Mouse (Mus musculus): ENCODE data around the gene Rfx7. TPM values are rescaled to one million over a fixed set of nuclear protein-coding genes. Genes with fewer than 3 reads are reported as not detected.

The Rfx7 gene
- 21.3 and 21.7 TPM in 2 replicates for polyA plus RNA-seq (2016; fragmentation: Nextera tagmentation; extraction: Ambion mirVana)

DNA sequence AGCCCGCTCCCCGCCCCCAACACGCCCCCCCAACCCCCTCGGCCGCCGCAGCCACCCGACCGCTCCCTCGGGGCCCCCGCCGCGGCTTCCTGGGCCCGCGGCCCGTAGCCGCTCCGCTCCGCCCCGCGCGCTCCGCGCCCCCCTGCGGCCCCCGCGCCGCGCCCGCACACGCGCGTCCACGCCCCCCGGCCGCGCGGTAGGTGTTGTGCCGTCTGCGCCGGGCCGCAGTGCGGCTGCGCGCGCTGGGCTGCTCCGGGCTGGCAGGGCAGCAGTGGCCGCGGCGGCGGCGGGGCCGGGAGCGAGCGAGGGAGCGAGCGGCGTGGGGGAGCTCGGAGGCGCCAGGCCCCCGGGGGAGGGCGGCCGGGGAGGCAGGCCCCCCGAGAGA lies at the start of gene Rfx7:
TSS of gene Rfx7 (plus strand) at position 245 of the 385 bp plus-strand sequence.
- peak within 1 kb of the TSS; percentile 92 for H3K9ac ChIP-seq
- no peaks in the 10 kb centered on the region for H3K9me3 ChIP-seq (replicated peaks)
- peak; percentile 91 for ATAC-seq (ENCODE audit: low FRiP score)
- H3K27me3 ChIP-seq, result no peaks in the 10 kb centered on the region
- peak within 1 kb of the TSS; percentile 70 for H3K4me2 ChIP-seq (replicated peaks)
- peak within 1 kb of the TSS; percentile 86 for H3K4me3 ChIP-seq
- peak within 1 kb of the TSS; percentile 100 for H3K27ac ChIP-seq
- no peaks in the 10 kb centered on the region for H3K36me3 ChIP-seq
- H3K4me1 ChIP-seq, result peaks cover 10% of the 10 kb centered on the region
- 2% methylated on average over 47 of the region's 63 CpGs for WGBS

DNA sequence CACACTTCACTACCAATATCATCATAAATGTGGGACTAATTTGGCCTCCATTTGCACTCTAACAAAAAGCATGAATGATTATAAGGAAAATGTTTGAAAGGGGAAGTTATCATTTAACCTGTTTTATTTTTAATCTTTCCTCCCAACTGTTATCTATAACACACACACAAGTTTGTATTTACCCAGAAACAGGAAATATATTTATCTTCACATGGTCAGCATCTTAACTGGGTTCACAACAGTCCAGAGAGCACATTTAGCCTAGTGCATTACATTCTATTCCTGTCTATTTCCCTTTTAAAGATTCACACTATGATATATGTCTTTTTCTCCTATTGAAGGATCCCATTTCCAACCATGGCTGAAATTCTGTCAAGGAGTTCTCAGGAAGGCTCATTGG lies 43.5 kb upstream of the Rfx7 start:
- no peak overlapping the region for H3K27ac ChIP-seq
- H3K4me3 ChIP-seq, result no peak overlapping the region
- no peak overlapping the region for H3K9ac ChIP-seq
- H3K4me1 ChIP-seq, result peaks cover 10% of the 10 kb centered on the region
- ATAC-seq (ENCODE audit: low FRiP score), result no peak
- no peak overlapping the region for H3K4me2 ChIP-seq (replicated peaks)
- H3K27me3 ChIP-seq, result no peaks in the 10 kb centered on the region
- peaks cover 18% of the 10 kb centered on the region for H3K36me3 ChIP-seq
- H3K9me3 ChIP-seq (replicated peaks), result no peaks in the 10 kb centered on the region

- 91% methylated on average over 5 of the region's 5 CpGs for WGBS
- Histone ChIP-seq H3K9ac (no peak overlapping the region), H3K4me3 (no peak overlapping the region), H3K9me3 (replicated peaks) (no peaks in the 10 kb centered on the region), H3K4me2 (replicated peaks) (no peak overlapping the region), H3K4me1 (peaks cover 10% of the 10 kb centered on the region), H3K27me3 (no peaks in the 10 kb centered on the region), H3K36me3 (peaks cover 18% of the 10 kb centered on the region), H3K27ac (no peak overlapping the region)
- no peak for ATAC-seq (ENCODE audit: low FRiP score)
Measured at GRCm38 (mm10) chr9:72489131-72489530, 42.9 kb upstream of the Rfx7 start.

DNA sequence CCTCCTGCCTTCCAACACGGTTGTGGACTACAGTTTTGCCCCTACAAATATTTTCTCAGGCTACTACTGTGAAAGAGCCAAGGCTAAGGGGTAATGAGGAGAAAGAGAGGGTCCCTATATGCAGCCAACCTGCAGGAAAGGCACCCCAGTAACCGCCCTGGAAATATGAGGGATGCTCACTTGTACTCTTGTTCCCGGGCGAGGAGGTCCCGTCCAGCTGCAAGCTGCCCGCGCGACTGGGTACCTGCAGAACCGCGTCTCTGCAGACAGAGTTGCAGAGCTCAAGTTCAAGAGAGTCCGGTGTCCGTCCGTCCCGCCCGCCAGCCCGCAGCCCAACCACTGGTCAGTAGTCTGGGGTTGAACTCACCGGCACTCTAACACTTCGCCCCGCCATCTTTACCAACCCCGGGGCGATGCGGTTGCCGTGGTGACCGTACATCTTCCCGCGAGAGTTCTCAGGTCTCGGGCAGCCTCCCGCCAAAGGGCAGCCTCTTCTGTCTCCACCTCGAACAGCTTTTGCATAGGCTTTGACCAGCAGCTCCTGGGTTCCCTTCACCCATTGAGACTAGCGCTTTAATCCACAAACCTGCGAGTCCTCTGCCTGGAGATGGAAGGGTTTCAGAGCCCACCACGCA lies 40.4 kb upstream of the Rfx7 start:
- H3K27ac ChIP-seq, result peak overlapping the region; percentile 88
- H3K9ac ChIP-seq, result peak overlapping the region; percentile 75
- no peaks in the 10 kb centered on the region for H3K9me3 ChIP-seq (replicated peaks)
- WGBS, result 0% methylated on average over 32 of the region's 32 CpGs
- no peaks in the 10 kb centered on the region for H3K27me3 ChIP-seq
- peak overlapping the region; percentile 69 for H3K4me2 ChIP-seq (replicated peaks)
- H3K36me3 ChIP-seq, result peaks cover 8% of the 10 kb centered on the region
- peak; percentile 97 for ATAC-seq (ENCODE audit: low FRiP score)
- H3K4me1 ChIP-seq, result peaks cover 10% of the 10 kb centered on the region
- H3K4me3 ChIP-seq, result peak overlapping the region; percentile 64

DNA sequence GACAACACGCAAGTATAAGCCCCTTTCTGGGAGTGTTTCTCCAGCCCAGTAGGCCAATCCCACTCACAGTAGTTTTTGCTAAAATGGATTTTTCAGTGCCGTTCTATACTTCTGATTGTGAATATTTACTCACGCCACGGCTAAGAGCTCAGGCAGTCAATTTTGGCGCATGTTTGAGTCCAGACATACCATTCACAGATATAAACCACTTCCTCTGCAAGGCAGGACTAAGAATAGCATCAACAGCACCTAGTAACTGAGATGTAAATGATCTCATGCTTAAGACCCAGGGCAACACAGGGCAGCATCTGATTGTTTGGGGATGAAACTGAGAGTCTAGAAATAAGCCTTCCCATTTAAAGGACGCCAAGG lies 39.9 kb upstream of the Rfx7 start, which contains the start of gene Tex9:
TSS of gene Tex9 (minus strand) at position 19 of the 372 bp plus-strand sequence.
- peak within 1 kb of the TSS; percentile 69 for H3K4me2 ChIP-seq (replicated peaks)
- 16% methylated on average over 6 of the region's 6 CpGs for WGBS

GRCm38 (mm10) chr9:72493465-72493864 lies 38.6 kb upstream of the Rfx7 start:
- Histone ChIP-seq H3K4me1 (peaks cover 10% of the 10 kb centered on the region), H3K9me3 (replicated peaks) (no peaks in the 10 kb centered on the region), H3K27ac (no peak overlapping the region), H3K9ac (no peak overlapping the region), H3K36me3 (no peaks in the 10 kb centered on the region), H3K27me3 (no peaks in the 10 kb centered on the region), H3K4me3 (no peak overlapping the region), H3K4me2 (replicated peaks) (no peak overlapping the region)
- no peak for ATAC-seq (ENCODE audit: low FRiP score)
- 85% methylated on average over 2 of the region's 2 CpGs for WGBS

More for the DNA sequence above, 39.9 kb upstream of the Rfx7 start, which contains the start of gene Tex9:
- no peaks in the 10 kb centered on the region for H3K9me3 ChIP-seq (replicated peaks)
- no peak; the same call in 1 of the 2 replicates for ATAC-seq (ENCODE audit: low FRiP score)
- 0 out of 2 replicates have a peak, but pooled peaks cover 3% of the 10 kb centered on the region for H3K36me3 ChIP-seq
- peak within 1 kb of the TSS; percentile 88 for H3K27ac ChIP-seq
- peak within 1 kb of the TSS; percentile 64 for H3K4me3 ChIP-seq
- peaks cover 10% of the 10 kb centered on the region for H3K4me1 ChIP-seq
- H3K27me3 ChIP-seq, result no peaks in the 10 kb centered on the region
- H3K9ac ChIP-seq, result peak within 1 kb of the TSS; percentile 75

DNA sequence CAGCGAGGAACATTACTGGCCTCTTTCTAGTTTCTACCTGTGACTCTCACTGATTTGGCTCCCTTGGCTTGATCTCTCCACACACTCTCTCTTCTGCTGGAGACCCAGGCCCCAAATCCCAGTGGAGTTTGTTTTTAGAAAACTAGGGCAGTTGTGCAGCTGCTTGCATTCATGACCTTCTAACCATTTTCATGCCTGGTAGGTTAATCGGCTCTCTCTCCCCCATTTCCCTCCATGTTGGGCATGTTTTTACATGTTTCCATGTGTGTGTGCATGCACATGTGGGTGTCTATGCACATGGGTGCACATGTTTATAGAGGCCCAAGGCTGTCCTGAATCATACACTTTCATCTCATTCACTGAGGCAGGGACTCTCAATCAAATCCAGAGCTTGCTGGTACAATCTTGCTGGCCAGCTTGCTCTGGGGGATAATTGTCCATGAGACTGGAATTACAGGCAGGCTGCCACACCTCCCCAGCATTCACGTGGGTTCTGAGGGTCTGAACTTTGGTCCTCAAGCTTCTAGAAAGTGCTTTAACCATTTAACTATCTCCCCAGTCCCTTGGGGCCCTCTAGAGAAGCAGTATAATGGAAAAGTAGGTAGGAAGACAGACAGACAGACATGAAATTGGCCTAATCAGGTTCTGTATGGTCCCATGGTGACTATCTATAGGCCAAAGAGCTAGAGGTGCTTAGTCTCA lies 37.9 kb upstream of the Rfx7 start:
- 74% methylated on average over 3 of the region's 3 CpGs for WGBS
- Histone ChIP-seq H3K9me3 (replicated peaks) (no peaks in the 10 kb centered on the region), H3K4me2 (replicated peaks) (no peak overlapping the region), H3K27me3 (no peaks in the 10 kb centered on the region), H3K9ac (no peak overlapping the region), H3K4me1 (peaks cover 10% of the 10 kb centered on the region), H3K4me3 (no peak overlapping the region), H3K27ac (no peak overlapping the region), H3K36me3 (no peaks in the 10 kb centered on the region)
- ATAC-seq (ENCODE audit: low FRiP score), result no peak

- Histone ChIP-seq H3K4me2 (replicated peaks) (no peak overlapping the region), H3K4me1 (peaks cover 3% of the 10 kb centered on the region), H3K27ac (no peak overlapping the region), H3K36me3 (no peaks in the 10 kb centered on the region), H3K9ac (no peak overlapping the region), H3K9me3 (replicated peaks) (no peaks in the 10 kb centered on the region), H3K27me3 (no peaks in the 10 kb centered on the region), H3K4me3 (no peak overlapping the region)
- WGBS, result 72% methylated on average over 2 of the region's 2 CpGs
- no peak for ATAC-seq (ENCODE audit: low FRiP score)
Measured at GRCm38 (mm10) chr9:72496691-72497090, 35.3 kb upstream of the Rfx7 start.

DNA sequence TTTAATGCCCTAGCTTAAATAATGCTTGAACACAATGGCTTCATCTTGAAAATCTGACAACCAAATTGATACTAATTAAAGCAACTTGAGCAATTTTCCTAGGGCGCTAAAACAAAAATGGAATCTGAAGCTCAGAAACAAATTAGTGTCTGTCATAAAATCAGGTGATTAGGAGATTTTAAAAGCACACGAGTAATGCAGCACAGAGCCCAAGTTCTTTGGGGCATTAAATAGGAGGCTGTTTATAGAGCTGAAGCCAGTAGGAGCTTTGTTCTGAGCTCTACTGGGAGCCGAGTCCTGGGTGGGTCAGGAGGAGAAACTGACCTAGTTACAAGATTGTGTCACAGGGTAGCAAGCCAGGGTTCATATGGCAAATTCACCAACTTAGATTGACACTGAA lies 34.9 kb upstream of the Rfx7 start:
- ATAC-seq (ENCODE audit: low FRiP score), result no peak
- Histone ChIP-seq H3K27ac (no peak overlapping the region), H3K4me1 (peaks cover 3% of the 10 kb centered on the region), H3K36me3 (no peaks in the 10 kb centered on the region), H3K4me2 (replicated peaks) (no peak overlapping the region), H3K27me3 (no peaks in the 10 kb centered on the region), H3K9ac (no peak overlapping the region), H3K4me3 (no peak overlapping the region), H3K9me3 (replicated peaks) (no peaks in the 10 kb centered on the region)
- 70% methylated on average over 3 of the region's 3 CpGs for WGBS

- 0 out of 2 replicates have a peak, but pooled peaks have one; percentile 46 for ATAC-seq (ENCODE audit: low FRiP score)
- H3K4me2 ChIP-seq (replicated peaks), result 0 out of 2 replicates have a peak overlapping the region, but pooled peaks have one; percentile 14
- no peak overlapping the region for H3K4me3 ChIP-seq
- no peaks in the 10 kb centered on the region for H3K9me3 ChIP-seq (replicated peaks)
- no peak overlapping the region for H3K9ac ChIP-seq
- no peaks in the 10 kb centered on the region for H3K4me1 ChIP-seq
- no peaks in the 10 kb centered on the region for H3K36me3 ChIP-seq
- no peaks in the 10 kb centered on the region for H3K27me3 ChIP-seq
- 51% methylated on average over 11 of the region's 11 CpGs for whole genome bisulfite sequencing
- H3K27ac ChIP-seq, result peak overlapping the region; percentile 44; the same call in 1 of the 2 replicates
Measured at GRCm38 (mm10) chr9:72512229-72512981, 19.6 kb upstream of the Rfx7 start.

- Histone ChIP-seq H3K4me3 (no peak overlapping the region), H3K9me3 (replicated peaks) (no peaks in the 10 kb centered on the region), H3K4me1 (no peaks in the 10 kb centered on the region), H3K36me3 (no peaks in the 10 kb centered on the region), H3K27ac (no peak overlapping the region), H3K4me2 (replicated peaks) (no peak overlapping the region), H3K9ac (no peak overlapping the region), H3K27me3 (no peaks in the 10 kb centered on the region)
- no peak for ATAC-seq (ENCODE audit: low FRiP score)
Measured at GRCm38 (mm10) chr9:72515366-72515765, 16.7 kb upstream of the Rfx7 start.

DNA sequence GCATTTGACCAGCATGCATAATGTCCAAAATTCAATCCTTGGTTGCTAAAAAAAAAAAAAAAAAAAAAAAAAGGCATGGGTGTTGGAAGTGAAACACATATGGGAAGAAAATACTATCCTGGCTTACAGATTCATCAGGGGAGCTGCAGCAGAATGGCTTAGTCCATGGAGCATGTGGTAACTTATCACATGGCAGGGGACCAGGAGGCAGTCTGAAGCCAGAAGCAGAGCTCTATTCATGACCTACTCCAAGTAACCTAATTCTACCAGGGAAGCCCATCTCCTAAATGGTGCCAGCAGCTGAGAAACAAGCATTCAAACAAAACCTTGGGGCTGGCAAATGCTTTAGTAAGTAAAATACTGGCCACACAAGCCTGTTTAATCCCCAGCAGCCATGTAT lies 12.8 kb upstream of the Rfx7 start:
- ATAC-seq (ENCODE audit: low FRiP score), result no peak

More for the DNA sequence above, 12.8 kb upstream of the Rfx7 start:
- H3K9ac ChIP-seq, result no peak overlapping the region
- no peak overlapping the region for H3K4me2 ChIP-seq (replicated peaks)
- H3K9me3 ChIP-seq (replicated peaks), result no peaks in the 10 kb centered on the region
- no peak overlapping the region for H3K4me3 ChIP-seq
- no peaks in the 10 kb centered on the region for H3K4me1 ChIP-seq
- H3K27ac ChIP-seq, result no peak overlapping the region
- no peaks in the 10 kb centered on the region for H3K27me3 ChIP-seq
- no peaks in the 10 kb centered on the region for H3K36me3 ChIP-seq
